Mouse (Mus musculus): ENCODE measurements around the gene Atp6v1b1. TPM values are rescaled to one million over a fixed set of nuclear protein-coding genes. Genes with fewer than 3 reads are reported as not detected.

Atp6v1b1 gene
- polyA plus RNA-seq, 1 experiment from 2014 or later, result 5.2 TPM

Other genes starting within 250 kb of the Atp6v1b1 start
- 81.0 and 90.4 TPM in 2 replicates for gene Dguok, start 236.0 kb upstream of the Atp6v1b1 start, polyA plus RNA-seq (2015; fragmentation: Nextera tagmentation; extraction: Ambion mirVana)
- gene Actg2, start 206.7 kb upstream of the Atp6v1b1 start, polyA plus RNA-seq (2015; fragmentation: Nextera tagmentation; extraction: Ambion mirVana), result 19.5 and 20.9 TPM in 2 replicates
- gene Stambp, start 170.3 kb upstream of the Atp6v1b1 start, polyA plus RNA-seq (2015; fragmentation: Nextera tagmentation; extraction: Ambion mirVana), result 31.5 and 32.5 TPM in 2 replicates
- not detected in 2 replicates for gene Clec4f, start 86.8 kb upstream of the Atp6v1b1 start, polyA plus RNA-seq (2015; fragmentation: Nextera tagmentation; extraction: Ambion mirVana)
- gene Cd207, start 65.1 kb upstream of the Atp6v1b1 start, polyA plus RNA-seq (2015; fragmentation: Nextera tagmentation; extraction: Ambion mirVana), result not detected in 2 replicates
- 0.17 and 0.49 TPM in 2 replicates for gene Vax2, start 31.7 kb upstream of the Atp6v1b1 start, polyA plus RNA-seq (2015; fragmentation: Nextera tagmentation; extraction: Ambion mirVana)
- gene Ankrd53, start 19.7 kb downstream of the Atp6v1b1 start, polyA plus RNA-seq (2015; fragmentation: Nextera tagmentation; extraction: Ambion mirVana), result not detected in 2 replicates
- gene Tex261, start 32.8 kb downstream of the Atp6v1b1 start, polyA plus RNA-seq (2015; fragmentation: Nextera tagmentation; extraction: Ambion mirVana), result 88.5 and 92.0 TPM in 2 replicates
- 68.2 and 70.3 TPM in 2 replicates for gene Nagk, start 52.0 kb downstream of the Atp6v1b1 start, polyA plus RNA-seq (2015; fragmentation: Nextera tagmentation; extraction: Ambion mirVana)
- gene Paip2b, start 88.8 kb downstream of the Atp6v1b1 start, polyA plus RNA-seq (2015; fragmentation: Nextera tagmentation; extraction: Ambion mirVana), result 19.9 and 20.4 TPM in 2 replicates
- 52.7 and 56.5 TPM in 2 replicates for gene Zfp638, start 124.1 kb downstream of the Atp6v1b1 start, polyA plus RNA-seq (2015; fragmentation: Nextera tagmentation; extraction: Ambion mirVana)

All from embryonic facial prominence, embryonic 15.5 days (tissue).